Mouse (Mus musculus): ENCODE data around the gene Jazf1. TPM values are rescaled to one million over a fixed set of nuclear protein-coding genes. Genes with fewer than 3 reads are reported as not detected.

The Jazf1 gene
- polyA plus RNA-seq, 1 experiment from 2014 or later, result 10.0 TPM

DNA sequence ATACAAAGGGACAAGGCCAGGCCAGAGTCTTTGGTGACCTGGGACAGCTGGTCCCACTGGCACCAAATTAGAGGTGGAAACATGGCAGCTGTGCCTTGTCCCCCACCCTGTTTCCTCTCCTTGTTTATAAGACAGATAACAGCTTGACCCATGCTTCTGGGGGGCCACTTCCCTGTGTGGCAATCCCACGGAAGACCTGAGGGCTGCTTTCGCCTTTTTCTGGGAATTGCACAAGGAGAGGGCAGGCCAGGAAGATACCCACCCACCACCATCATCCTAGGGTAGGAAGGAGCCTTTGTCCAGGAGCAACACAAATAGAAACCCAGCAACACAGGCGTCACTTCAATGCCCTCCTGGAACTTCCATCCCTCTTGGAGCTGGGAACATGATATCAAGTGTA lies 276.0 kb downstream of the Jazf1 start:
- Histone ChIP-seq H3K36me3 (ENCODE audit: control insufficient read depth, insufficient read depth, low read length) (no peaks in the 10 kb centered on the region), H3K4me1 (replicated peaks; ENCODE audit: control insufficient read depth, insufficient read depth, low read length) (no peaks in the 10 kb centered on the region; the same call in 1 of the 2 replicates), H3K4me3 (ENCODE audit: low read depth, low read length) (no peak overlapping the region), H3K4me2 (replicated peaks; ENCODE audit: low read depth, low read length) (no peak overlapping the region), H3K27ac (ENCODE audit: low read depth, low read length) (no peak overlapping the region), H3K9ac (ENCODE audit: low read depth, low read length) (no peak overlapping the region), H3K9me3 (ENCODE audit: control insufficient read depth, low read length) (no peaks in the 10 kb centered on the region), H3K27me3 (ENCODE audit: control insufficient read depth, insufficient read depth, low read length) (no peaks in the 10 kb centered on the region)
- DNase-seq (ENCODE audit: low spot score) (no peak), ATAC-seq (ENCODE audit: low FRiP score) (no peak)
- whole genome bisulfite sequencing, result 81% methylated on average over 3 of the region's 3 CpGs

DNA sequence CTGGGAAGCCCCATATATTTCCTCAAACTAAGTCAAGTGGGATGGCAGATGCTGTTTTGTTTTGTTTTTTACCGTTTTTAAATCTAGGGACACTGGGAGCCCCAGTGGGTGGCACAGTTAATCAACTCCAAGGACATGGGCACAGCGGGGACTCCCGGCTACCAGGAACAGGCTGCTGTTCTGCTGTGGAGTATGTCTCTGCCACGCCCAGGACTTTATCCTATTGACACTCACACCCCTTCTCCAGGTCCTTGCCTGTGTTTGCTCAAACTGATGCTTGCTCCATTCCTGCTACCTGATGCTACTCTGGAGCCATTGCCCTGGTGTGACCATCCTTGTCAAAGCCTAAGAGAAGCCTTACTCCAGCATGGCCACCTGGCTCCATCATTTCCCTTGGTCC lies 277.6 kb downstream of the Jazf1 start:
- no peak overlapping the region for H3K9ac ChIP-seq (ENCODE audit: low read depth, low read length)
- WGBS, result 82% methylated on average over 4 of the region's 4 CpGs
- DNase-seq (ENCODE audit: low spot score) (no peak), ATAC-seq (ENCODE audit: low FRiP score) (no peak)
- no peak overlapping the region for H3K27ac ChIP-seq (ENCODE audit: low read depth, low read length)
- no peaks in the 10 kb centered on the region for H3K36me3 ChIP-seq (ENCODE audit: control insufficient read depth, insufficient read depth, low read length)
- no peaks in the 10 kb centered on the region for H3K9me3 ChIP-seq (ENCODE audit: control insufficient read depth, low read length)
- no peak overlapping the region for H3K4me3 ChIP-seq (ENCODE audit: low read depth, low read length)
- H3K4me1 ChIP-seq (replicated peaks; ENCODE audit: control insufficient read depth, insufficient read depth, low read length), result no peaks in the 10 kb centered on the region
- H3K27me3 ChIP-seq (ENCODE audit: control insufficient read depth, insufficient read depth, low read length), result no peaks in the 10 kb centered on the region
- no peak overlapping the region for H3K4me2 ChIP-seq (replicated peaks; ENCODE audit: low read depth, low read length)

DNA sequence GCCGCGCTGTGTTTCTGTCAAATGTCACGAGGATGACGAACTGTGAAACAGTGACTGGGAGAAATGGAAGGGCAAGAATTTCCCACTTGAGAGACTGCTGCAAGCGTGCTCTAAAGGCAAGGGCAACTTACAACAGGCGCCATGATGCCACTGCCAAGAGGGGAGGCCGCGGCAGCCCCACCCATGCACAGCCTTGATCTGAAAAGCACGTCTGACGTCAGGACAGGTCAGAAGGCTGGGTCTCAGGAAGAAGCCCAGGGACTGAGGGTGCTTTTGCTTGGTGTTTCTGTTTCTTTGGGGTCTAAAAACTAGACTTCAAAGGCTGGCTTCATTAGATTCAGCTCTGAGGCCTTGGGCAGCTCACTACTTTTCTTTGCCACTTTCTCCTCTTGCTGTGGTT lies 278.1 kb downstream of the Jazf1 start:
- WGBS, result 82% methylated on average over 10 of the region's 10 CpGs
- no peak overlapping the region for H3K27ac ChIP-seq (ENCODE audit: low read depth, low read length)
- DNase-seq (ENCODE audit: low spot score), result no peak

DNA sequence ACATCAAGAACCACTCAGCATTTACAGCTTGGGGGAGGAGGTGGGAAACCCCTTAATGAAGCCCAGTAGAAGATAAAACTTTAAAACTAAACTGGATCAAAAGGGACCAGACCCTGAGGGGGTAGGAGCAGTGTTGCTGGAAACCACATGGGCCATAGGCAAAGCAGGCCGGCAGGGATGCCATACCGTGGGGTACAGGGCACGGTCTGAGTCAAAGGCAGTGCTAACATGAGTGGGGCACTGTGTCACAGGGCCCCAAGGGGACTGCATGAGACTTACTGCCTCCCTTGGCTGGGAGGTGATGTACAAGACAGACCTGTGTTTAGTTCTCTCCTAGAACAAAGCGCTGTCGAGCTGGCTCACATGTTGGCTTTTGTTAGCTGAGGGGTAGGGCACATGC lies 288.9 kb downstream of the Jazf1 start:
- no peak overlapping the region for H3K4me3 ChIP-seq (ENCODE audit: low read depth, low read length)
- no peaks in the 10 kb centered on the region for H3K36me3 ChIP-seq (ENCODE audit: control insufficient read depth, insufficient read depth, low read length)
- no peaks in the 10 kb centered on the region for H3K9me3 ChIP-seq (ENCODE audit: control insufficient read depth, low read length)
- WGBS, result 93% methylated on average over 5 of the region's 5 CpGs
- no peaks in the 10 kb centered on the region for H3K27me3 ChIP-seq (ENCODE audit: control insufficient read depth, insufficient read depth, low read length)
- no peak for DNase-seq (ENCODE audit: low spot score)
- no peak overlapping the region for H3K4me2 ChIP-seq (replicated peaks; ENCODE audit: low read depth, low read length)
- H3K4me1 ChIP-seq (replicated peaks; ENCODE audit: control insufficient read depth, insufficient read depth, low read length), result no peaks in the 10 kb centered on the region
- no peak for ATAC-seq (ENCODE audit: low FRiP score)
- H3K9ac ChIP-seq (ENCODE audit: low read depth, low read length), result no peak overlapping the region
- no peak overlapping the region for H3K27ac ChIP-seq (ENCODE audit: low read depth, low read length)

More for the DNA sequence above, 278.1 kb downstream of the Jazf1 start:
- no peak overlapping the region for H3K4me2 ChIP-seq (replicated peaks; ENCODE audit: low read depth, low read length)
- H3K27me3 ChIP-seq (ENCODE audit: control insufficient read depth, insufficient read depth, low read length), result no peaks in the 10 kb centered on the region
- H3K4me1 ChIP-seq (replicated peaks; ENCODE audit: control insufficient read depth, insufficient read depth, low read length), result no peaks in the 10 kb centered on the region
- H3K9me3 ChIP-seq (ENCODE audit: control insufficient read depth, low read length), result no peaks in the 10 kb centered on the region
- no peak overlapping the region for H3K9ac ChIP-seq (ENCODE audit: low read depth, low read length)
- H3K36me3 ChIP-seq (ENCODE audit: control insufficient read depth, insufficient read depth, low read length), result no peaks in the 10 kb centered on the region
- no peak overlapping the region for H3K4me3 ChIP-seq (ENCODE audit: low read depth, low read length)
- no peak for ATAC-seq (ENCODE audit: low FRiP score)

DNA sequence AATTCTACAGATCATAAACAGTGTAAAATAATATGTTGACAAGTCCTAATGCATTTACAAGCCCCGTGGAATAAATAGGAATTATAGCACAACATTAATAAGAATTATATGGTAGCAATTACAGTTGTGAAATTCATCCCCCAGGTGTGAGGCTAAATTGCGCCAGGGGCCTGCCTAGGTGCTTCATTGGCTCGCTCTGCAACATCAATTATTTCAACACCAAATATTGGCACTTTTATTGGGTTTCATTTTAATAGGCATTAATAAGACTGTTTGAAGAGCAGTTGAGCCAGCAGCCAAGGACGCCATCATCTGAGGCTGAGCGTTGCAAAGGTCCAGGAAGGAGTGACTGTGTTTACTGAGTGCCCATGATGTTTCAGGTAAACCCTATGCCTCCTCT lies 289.9 kb downstream of the Jazf1 start:
- Histone ChIP-seq H3K4me1 (replicated peaks; ENCODE audit: control insufficient read depth, insufficient read depth, low read length) (no peaks in the 10 kb centered on the region), H3K4me2 (replicated peaks; ENCODE audit: low read depth, low read length) (no peak overlapping the region), H3K9me3 (ENCODE audit: control insufficient read depth, low read length) (no peaks in the 10 kb centered on the region), H3K4me3 (ENCODE audit: low read depth, low read length) (no peak overlapping the region), H3K27ac (ENCODE audit: low read depth, low read length) (no peak overlapping the region), H3K36me3 (ENCODE audit: control insufficient read depth, insufficient read depth, low read length) (no peaks in the 10 kb centered on the region), H3K27me3 (ENCODE audit: control insufficient read depth, insufficient read depth, low read length) (no peaks in the 10 kb centered on the region), H3K9ac (ENCODE audit: low read depth, low read length) (no peak overlapping the region)
- DNase-seq (ENCODE audit: low spot score), result no peak
- WGBS, result 93% methylated on average over 5 of the region's 5 CpGs
- ATAC-seq (ENCODE audit: low FRiP score), result no peak

DNA sequence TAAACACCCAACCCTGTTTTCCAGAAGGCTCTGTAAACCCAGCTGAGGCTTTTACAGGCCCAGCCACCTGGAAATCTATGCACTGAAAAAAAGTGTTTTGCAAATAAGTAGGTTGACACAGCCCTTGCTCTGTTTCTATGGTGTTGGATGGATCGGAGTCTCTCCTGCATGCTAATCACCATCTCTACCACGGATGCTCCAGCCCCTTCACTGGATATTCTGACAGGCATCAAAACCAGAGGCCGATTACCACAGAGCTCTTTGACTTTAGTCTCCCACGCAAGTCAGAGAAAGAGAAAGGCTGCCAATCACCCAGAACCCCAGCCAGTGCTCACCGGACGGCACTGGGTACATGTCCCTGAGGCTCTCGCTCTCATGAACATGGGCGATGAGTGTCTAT lies 291.4 kb downstream of the Jazf1 start:
- Histone ChIP-seq H3K4me3 (ENCODE audit: low read depth, low read length) (no peak overlapping the region), H3K27ac (ENCODE audit: low read depth, low read length) (no peak overlapping the region), H3K9me3 (ENCODE audit: control insufficient read depth, low read length) (no peaks in the 10 kb centered on the region), H3K27me3 (ENCODE audit: control insufficient read depth, insufficient read depth, low read length) (no peaks in the 10 kb centered on the region), H3K4me1 (replicated peaks; ENCODE audit: control insufficient read depth, insufficient read depth, low read length) (no peaks in the 10 kb centered on the region), H3K36me3 (ENCODE audit: control insufficient read depth, insufficient read depth, low read length) (no peaks in the 10 kb centered on the region), H3K4me2 (replicated peaks; ENCODE audit: low read depth, low read length) (no peak overlapping the region), H3K9ac (ENCODE audit: low read depth, low read length) (no peak overlapping the region)
- 86% methylated on average over 8 of the region's 8 CpGs for WGBS
- DNase-seq (ENCODE audit: low spot score), result no peak
- no peak for ATAC-seq (ENCODE audit: low FRiP score)

DNA sequence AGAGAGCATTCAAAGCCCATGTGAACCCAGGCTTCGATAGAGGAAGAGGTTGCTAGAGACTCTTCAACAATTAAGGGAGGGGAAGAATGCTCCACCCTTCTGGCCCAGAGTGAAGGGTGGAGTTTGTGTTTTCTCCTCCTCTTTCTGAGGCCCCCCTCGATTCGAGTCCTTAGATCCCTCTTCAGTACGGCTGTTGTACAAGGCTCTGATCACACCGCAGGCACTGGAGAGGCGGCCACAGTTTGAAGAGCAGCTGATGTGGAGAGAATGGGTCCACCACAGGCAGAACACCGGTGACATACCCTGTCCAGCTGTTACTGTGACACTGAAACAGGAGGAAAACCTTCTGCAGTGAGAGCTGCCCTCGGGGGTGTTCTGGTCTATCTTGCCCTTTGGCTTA lies 292.5 kb downstream of the Jazf1 start:
- no peaks in the 10 kb centered on the region for H3K4me1 ChIP-seq (replicated peaks; ENCODE audit: control insufficient read depth, insufficient read depth, low read length)
- no peak overlapping the region for H3K9ac ChIP-seq (ENCODE audit: low read depth, low read length)
- H3K27me3 ChIP-seq (ENCODE audit: control insufficient read depth, insufficient read depth, low read length), result no peaks in the 10 kb centered on the region
- H3K4me2 ChIP-seq (replicated peaks; ENCODE audit: low read depth, low read length), result no peak overlapping the region
- H3K4me3 ChIP-seq (ENCODE audit: low read depth, low read length), result no peak overlapping the region
- H3K9me3 ChIP-seq (ENCODE audit: control insufficient read depth, low read length), result no peaks in the 10 kb centered on the region
- DNase-seq (ENCODE audit: low spot score), result no peak
- no peak overlapping the region for H3K27ac ChIP-seq (ENCODE audit: low read depth, low read length)
- no peak for ATAC-seq (ENCODE audit: low FRiP score)
- WGBS, result 91% methylated on average over 8 of the region's 8 CpGs
- no peaks in the 10 kb centered on the region for H3K36me3 ChIP-seq (ENCODE audit: control insufficient read depth, insufficient read depth, low read length)

DNA sequence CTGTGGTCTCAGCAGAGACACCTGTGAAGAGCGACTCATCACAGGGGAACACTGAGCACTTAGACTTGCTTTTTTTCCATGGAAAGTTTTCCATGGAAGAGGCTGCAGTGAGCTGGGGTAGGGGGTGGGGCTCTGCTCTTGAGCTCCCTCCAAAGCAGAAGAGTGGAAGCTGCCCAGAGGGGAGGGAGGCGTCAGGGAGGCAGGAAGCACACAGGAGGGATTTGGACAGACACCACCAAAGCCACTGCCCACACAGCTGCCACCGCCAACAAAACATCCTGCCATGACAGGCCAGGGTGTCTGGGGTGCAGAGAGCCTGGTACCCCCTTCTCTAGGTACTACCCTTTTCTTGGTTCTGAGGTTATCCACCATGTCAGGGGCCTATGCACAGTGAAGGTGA lies 293.1 kb downstream of the Jazf1 start:
- Histone ChIP-seq H3K27me3 (ENCODE audit: control insufficient read depth, insufficient read depth, low read length) (no peaks in the 10 kb centered on the region), H3K4me1 (replicated peaks; ENCODE audit: control insufficient read depth, insufficient read depth, low read length) (no peaks in the 10 kb centered on the region), H3K36me3 (ENCODE audit: control insufficient read depth, insufficient read depth, low read length) (no peaks in the 10 kb centered on the region), H3K4me2 (replicated peaks; ENCODE audit: low read depth, low read length) (no peak overlapping the region), H3K4me3 (ENCODE audit: low read depth, low read length) (no peak overlapping the region), H3K9ac (ENCODE audit: low read depth, low read length) (no peak overlapping the region), H3K9me3 (ENCODE audit: control insufficient read depth, low read length) (no peaks in the 10 kb centered on the region), H3K27ac (ENCODE audit: low read depth, low read length) (no peak overlapping the region)
- WGBS, result 82% methylated on average over 3 of the region's 3 CpGs
- DNase-seq (ENCODE audit: low spot score) (no peak), ATAC-seq (ENCODE audit: low FRiP score) (no peak)

DNA sequence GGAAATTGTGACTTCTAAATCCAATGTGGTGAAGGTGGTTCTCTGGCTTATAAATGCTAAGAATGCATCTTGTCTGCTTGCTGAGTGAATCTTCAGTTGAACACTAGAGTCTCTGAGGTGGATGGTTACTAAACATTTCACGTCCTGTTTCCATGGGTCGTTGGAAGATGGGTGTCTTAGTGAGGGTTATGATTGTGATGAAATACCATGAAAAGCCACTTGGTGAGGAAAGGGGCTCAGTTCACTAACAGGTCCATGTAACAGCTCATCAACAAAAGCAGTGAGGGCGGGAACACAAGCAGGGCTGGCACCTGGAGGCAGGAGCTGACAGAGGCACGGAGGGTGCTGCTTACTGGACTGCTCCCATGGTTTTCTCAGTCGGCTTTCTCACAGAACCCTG lies 295.3 kb downstream of the Jazf1 start:
- ATAC-seq (ENCODE audit: low FRiP score) (no peak), DNase-seq (ENCODE audit: low spot score) (no peak)
- Histone ChIP-seq H3K4me1 (replicated peaks; ENCODE audit: control insufficient read depth, insufficient read depth, low read length) (no peaks in the 10 kb centered on the region), H3K9me3 (ENCODE audit: control insufficient read depth, low read length) (no peaks in the 10 kb centered on the region), H3K4me2 (replicated peaks; ENCODE audit: low read depth, low read length) (no peak overlapping the region), H3K27ac (ENCODE audit: low read depth, low read length) (no peak overlapping the region), H3K4me3 (ENCODE audit: low read depth, low read length) (no peak overlapping the region), H3K27me3 (ENCODE audit: control insufficient read depth, insufficient read depth, low read length) (no peaks in the 10 kb centered on the region), H3K36me3 (ENCODE audit: control insufficient read depth, insufficient read depth, low read length) (no peaks in the 10 kb centered on the region), H3K9ac (ENCODE audit: low read depth, low read length) (no peak overlapping the region)
- WGBS, result 84% methylated on average over 5 of the region's 5 CpGs

Measured in hindbrain, embryonic 11.5 days (tissue).